Mouse (Mus musculus): Measurements from ENCODE around the gene Abcc8. TPM values are rescaled to one million over a fixed set of nuclear protein-coding genes. Genes with fewer than 3 reads are reported as not detected.

Gene Abcc8
- polyA plus RNA-seq, 1 experiment from 2014 or later = 12.4 TPM

GRCm38 (mm10) chr7:46154498-46155488, 25.0 kb downstream of the Abcc8 start:
- no peaks in the 10 kb centered on the region for H3K36me3 ChIP-seq
- peaks cover 15% of the 10 kb centered on the region for H3K4me1 ChIP-seq
- 18% methylated on average over 18 of the region's 18 CpGs for WGBS
- no peaks in the 10 kb centered on the region for H3K27me3 ChIP-seq (replicated peaks)
- no peak overlapping the region for H3K4me3 ChIP-seq (replicated peaks)
- peak; percentile 58; the same call in 1 of the 2 replicates for ATAC-seq (ENCODE audit: low FRiP score)
- no peaks in the 10 kb centered on the region for H3K9me3 ChIP-seq (replicated peaks)
- no peak overlapping the region for H3K9ac ChIP-seq (replicated peaks)
- no peak overlapping the region; the same call in 1 of the 2 replicates for H3K4me2 ChIP-seq
- H3K27ac ChIP-seq (replicated peaks) = peak overlapping the region; percentile 38; the same call in 1 of the 2 replicates

DNA sequence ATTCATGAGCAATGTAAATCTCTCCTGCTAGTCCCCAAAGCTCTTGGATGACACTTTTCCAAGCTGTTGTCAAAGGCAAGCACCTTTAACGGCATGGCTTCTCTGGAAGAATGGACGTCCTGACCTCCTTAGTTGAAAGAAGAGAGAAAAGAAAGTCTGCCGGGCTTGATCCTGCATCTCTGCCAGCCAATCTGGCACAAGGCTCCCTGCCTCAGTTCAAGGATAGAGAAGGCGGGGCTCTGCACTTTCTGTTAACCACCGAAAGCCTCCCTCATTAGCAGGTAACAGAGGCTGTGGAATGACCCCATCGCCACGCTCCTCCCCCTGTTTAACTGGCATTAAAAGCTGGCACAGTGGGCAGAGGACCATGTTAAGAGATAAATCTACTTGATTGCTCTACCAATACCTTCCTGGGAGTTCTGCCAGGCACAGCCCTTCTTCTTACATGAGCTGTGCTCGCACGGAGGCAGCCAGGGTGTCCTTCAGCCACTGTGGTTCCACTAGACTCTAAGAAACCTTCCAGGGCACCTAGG, 26.9 kb downstream of the Abcc8 start:
- 37% methylated on average over 9 of the region's 9 CpGs for WGBS
- H3K4me2 ChIP-seq = no peak overlapping the region
- H3K36me3 ChIP-seq = no peaks in the 10 kb centered on the region
- no peak; the same call in 1 of the 2 replicates for ATAC-seq (ENCODE audit: low FRiP score)
- H3K9ac ChIP-seq (replicated peaks) = no peak overlapping the region
- no peaks in the 10 kb centered on the region for H3K27me3 ChIP-seq (replicated peaks)
- H3K27ac ChIP-seq (replicated peaks) = no peak overlapping the region
- peaks cover 15% of the 10 kb centered on the region for H3K4me1 ChIP-seq
- no peaks in the 10 kb centered on the region for H3K9me3 ChIP-seq (replicated peaks)
- H3K4me3 ChIP-seq (replicated peaks) = no peak overlapping the region

DNA sequence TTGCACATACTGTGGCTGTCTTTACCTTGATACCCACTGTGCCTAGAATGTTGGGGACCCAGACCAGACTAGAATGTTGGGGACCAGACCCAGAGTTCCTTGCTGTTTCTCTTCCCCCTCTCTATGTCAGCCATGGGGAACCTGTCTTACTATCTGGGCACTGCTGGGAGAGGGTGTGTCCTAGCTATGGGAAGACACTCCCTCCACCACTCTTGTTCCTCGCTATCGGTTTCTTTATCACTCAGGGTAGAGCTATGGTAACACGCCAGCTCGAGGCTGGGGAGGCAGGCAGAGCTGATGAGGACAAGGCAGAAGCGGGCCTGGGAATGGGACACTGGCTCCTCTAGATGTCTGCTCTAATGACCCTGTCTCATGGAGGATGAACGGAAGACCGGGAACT, 32.4 kb downstream of the Abcc8 start:
- ATAC-seq (ENCODE audit: low FRiP score) = no peak
- Histone ChIP-seq H3K27ac (replicated peaks) (no peak overlapping the region), H3K27me3 (replicated peaks) (no peaks in the 10 kb centered on the region), H3K4me3 (replicated peaks) (no peak overlapping the region), H3K4me1 (peaks cover 8% of the 10 kb centered on the region), H3K4me2 (no peak overlapping the region), H3K36me3 (no peaks in the 10 kb centered on the region), H3K9me3 (replicated peaks) (no peaks in the 10 kb centered on the region), H3K9ac (replicated peaks) (no peak overlapping the region)
- WGBS = 94% methylated on average over 7 of the region's 7 CpGs

DNA sequence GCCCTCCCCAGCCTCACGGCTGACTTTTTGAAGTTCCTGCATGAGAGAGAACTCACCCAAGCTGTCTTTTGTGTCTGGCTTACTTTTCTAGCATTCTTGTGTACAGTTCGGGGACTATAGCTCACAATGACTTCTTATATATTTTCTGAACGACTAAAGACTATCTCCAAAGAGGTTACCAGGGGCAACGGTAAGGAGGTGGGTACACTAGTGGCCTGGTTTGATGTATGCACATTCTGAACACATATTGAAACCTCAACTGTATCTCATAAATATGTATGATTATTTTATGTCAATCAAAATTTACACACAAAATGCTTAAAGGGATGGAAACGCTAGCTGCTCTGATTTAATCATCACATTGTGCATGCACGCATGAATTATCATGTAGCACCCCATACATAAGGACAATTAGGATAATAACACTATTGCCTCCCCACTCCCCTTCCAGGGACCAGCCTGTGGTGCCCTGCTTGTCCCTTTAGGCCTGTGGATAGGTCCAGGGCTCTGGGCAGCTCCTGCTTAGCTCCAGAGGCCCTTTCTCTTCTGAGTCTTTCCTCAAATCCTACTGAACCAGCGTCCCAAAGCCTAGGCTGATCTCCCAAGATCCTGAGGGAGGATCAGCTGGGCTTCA, 33.0 kb downstream of the Abcc8 start:
- no peak overlapping the region for H3K9ac ChIP-seq (replicated peaks)
- no peak overlapping the region for H3K27ac ChIP-seq (replicated peaks)
- peaks cover 8% of the 10 kb centered on the region for H3K4me1 ChIP-seq
- no peak overlapping the region for H3K4me3 ChIP-seq (replicated peaks)
- no peak overlapping the region for H3K4me2 ChIP-seq
- no peaks in the 10 kb centered on the region for H3K27me3 ChIP-seq (replicated peaks)
- no peaks in the 10 kb centered on the region for H3K9me3 ChIP-seq (replicated peaks)
- 68% methylated on average over 7 of the region's 7 CpGs for WGBS
- no peaks in the 10 kb centered on the region for H3K36me3 ChIP-seq
- no peak for ATAC-seq (ENCODE audit: low FRiP score)

DNA sequence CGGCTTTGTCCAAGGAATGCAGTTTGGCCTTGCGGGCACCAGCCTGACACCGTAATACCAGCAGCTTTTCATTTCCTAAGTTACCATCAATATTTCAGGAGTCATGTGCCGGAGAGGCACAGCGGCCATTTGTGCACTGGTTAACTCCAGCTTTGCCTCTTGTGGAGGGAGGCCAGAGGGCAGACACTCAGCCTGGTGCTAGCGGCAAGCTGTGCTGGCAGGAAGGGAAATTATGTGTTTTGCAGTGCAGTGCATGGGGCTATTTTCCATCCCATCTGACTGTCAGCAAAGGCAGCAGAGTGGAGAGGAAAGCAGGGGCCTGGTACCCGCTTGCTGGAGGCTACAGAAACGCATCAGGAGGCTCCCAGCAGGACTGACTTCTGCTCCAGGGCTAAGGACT, 35.8 kb downstream of the Abcc8 start:
- 52% methylated on average over 8 of the region's 8 CpGs for WGBS
- Histone ChIP-seq H3K4me3 (replicated peaks) (no peak overlapping the region), H3K36me3 (no peaks in the 10 kb centered on the region), H3K4me2 (no peak overlapping the region), H3K27ac (replicated peaks) (peak overlapping the region; percentile 41), H3K27me3 (replicated peaks) (peaks cover 5% of the 10 kb centered on the region; the same call in 1 of the 2 replicates), H3K9ac (replicated peaks) (no peak overlapping the region), H3K4me1 (peaks cover 8% of the 10 kb centered on the region), H3K9me3 (replicated peaks) (no peaks in the 10 kb centered on the region)
- 0 out of 2 replicates have a peak, but pooled peaks have one; percentile 39 for ATAC-seq (ENCODE audit: low FRiP score)

DNA sequence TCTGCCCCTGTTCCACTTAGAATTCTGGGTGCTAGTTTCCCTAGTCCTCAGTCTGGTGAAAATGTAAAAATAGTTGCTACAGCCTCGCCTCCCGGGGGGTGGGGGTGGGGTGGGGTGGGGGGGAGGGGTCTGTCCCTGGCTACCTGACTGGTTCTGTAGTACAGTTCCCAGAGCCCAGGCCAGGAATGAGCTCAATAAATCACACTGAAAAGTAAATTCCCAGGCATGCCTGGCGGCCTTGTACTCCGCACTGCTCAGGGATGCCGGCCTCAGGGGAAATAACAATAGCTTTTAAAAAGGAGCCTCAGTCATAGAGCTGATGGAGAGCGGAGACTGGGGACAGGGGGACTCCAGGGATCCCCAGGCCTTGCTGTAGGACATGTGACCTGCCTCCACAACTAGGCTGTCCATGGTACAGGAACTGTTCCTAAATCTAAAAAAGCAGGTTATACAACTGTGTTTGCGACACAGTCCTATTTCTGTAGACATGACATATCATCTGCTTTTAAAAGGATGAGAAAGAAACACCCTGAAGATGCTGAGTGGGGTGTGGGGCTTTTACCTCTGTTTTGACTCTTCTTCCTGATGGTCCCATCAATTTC, 41.4 kb downstream of the Abcc8 start:
- 21% methylated on average over 7 of the region's 7 CpGs for WGBS
- ATAC-seq (ENCODE audit: low FRiP score) = no peak
- Histone ChIP-seq H3K4me1 (peaks cover 16% of the 10 kb centered on the region), H3K36me3 (no peaks in the 10 kb centered on the region), H3K27ac (replicated peaks) (no peak overlapping the region), H3K9ac (replicated peaks) (no peak overlapping the region), H3K9me3 (replicated peaks) (no peaks in the 10 kb centered on the region), H3K27me3 (replicated peaks) (peaks cover 7% of the 10 kb centered on the region; the same call in 1 of the 2 replicates), H3K4me3 (replicated peaks) (no peak overlapping the region), H3K4me2 (no peak overlapping the region)

- WGBS = 35% methylated on average over 7 of the region's 7 CpGs
- Histone ChIP-seq H3K36me3 (no peaks in the 10 kb centered on the region), H3K9ac (replicated peaks) (no peak overlapping the region), H3K9me3 (replicated peaks) (no peaks in the 10 kb centered on the region), H3K27ac (replicated peaks) (no peak overlapping the region), H3K4me2 (no peak overlapping the region), H3K4me3 (replicated peaks) (no peak overlapping the region), H3K27me3 (replicated peaks) (peaks cover 9% of the 10 kb centered on the region; the same call in 1 of the 2 replicates), H3K4me1 (peaks cover 33% of the 10 kb centered on the region)
- ATAC-seq (ENCODE audit: low FRiP score) = no peak
These were observed 46.0 kb downstream of the Abcc8 start for GRCm38 (mm10) chr7:46133858-46134257.

GRCm38 (mm10) chr7:46132229-46132628, 47.6 kb downstream of the Abcc8 start:
- no peak for ATAC-seq (ENCODE audit: low FRiP score)
- no peak overlapping the region for H3K4me3 ChIP-seq (replicated peaks)
- H3K4me1 ChIP-seq = peaks cover 36% of the 10 kb centered on the region
- no peak overlapping the region for H3K9ac ChIP-seq (replicated peaks)
- H3K27ac ChIP-seq (replicated peaks) = peak overlapping the region; percentile 38; the same call in 1 of the 2 replicates
- H3K9me3 ChIP-seq (replicated peaks) = no peaks in the 10 kb centered on the region
- peaks cover 9% of the 10 kb centered on the region; the same call in 1 of the 2 replicates for H3K27me3 ChIP-seq (replicated peaks)
- WGBS = 90% methylated on average over 12 of the region's 12 CpGs
- H3K4me2 ChIP-seq = no peak overlapping the region
- no peaks in the 10 kb centered on the region for H3K36me3 ChIP-seq

DNA sequence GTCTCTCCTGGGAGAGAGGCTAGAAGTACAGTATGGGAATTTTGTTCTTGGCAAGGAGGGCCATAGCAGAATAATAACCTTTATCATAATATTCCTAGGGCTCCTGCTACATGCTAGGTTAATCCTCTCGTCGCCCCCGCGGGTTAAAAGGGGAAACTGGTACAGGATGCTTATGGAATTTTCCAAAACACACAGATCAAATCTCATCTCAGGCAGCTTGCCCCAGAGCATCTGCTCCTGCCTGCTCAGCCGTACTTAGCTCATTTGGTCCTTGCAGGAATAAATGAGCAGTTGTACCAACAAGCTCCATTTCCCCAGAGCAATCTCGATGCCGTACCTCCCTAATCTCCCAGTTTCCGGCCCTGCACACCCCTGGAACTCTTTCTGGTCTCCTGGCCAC, 48.0 kb downstream of the Abcc8 start:
- H3K36me3 ChIP-seq = no peaks in the 10 kb centered on the region
- 64% methylated on average over 8 of the region's 8 CpGs for WGBS

DNA sequence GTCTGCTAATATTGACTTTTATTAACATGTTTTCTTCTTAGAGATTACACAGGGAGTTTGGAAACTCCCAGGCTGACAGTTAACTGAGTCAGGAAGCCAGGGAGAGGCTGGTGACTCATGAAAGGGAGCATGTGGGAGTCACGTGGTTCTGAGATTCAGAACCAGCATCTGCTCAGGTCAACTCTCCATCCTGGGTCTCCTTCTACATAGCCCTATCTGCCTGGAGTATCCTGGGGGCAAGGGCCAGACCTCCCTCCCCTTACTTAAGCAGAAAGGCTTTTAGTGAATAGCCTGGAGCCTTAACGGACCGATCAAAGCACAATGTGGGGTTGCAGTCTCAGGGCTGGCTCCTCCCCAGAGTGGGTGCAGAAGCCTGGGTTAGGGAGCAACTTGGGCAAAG, 48.6 kb downstream of the Abcc8 start:
- peaks cover 36% of the 10 kb centered on the region for H3K4me1 ChIP-seq
- 14% methylated on average over 3 of the region's 3 CpGs for WGBS

More for the DNA sequence above, 48.0 kb downstream of the Abcc8 start:
- no peaks in the 10 kb centered on the region for H3K9me3 ChIP-seq (replicated peaks)
- ATAC-seq (ENCODE audit: low FRiP score) = no peak
- H3K4me1 ChIP-seq = peaks cover 36% of the 10 kb centered on the region
- H3K27me3 ChIP-seq (replicated peaks) = peaks cover 9% of the 10 kb centered on the region; the same call in 1 of the 2 replicates
- no peak overlapping the region for H3K9ac ChIP-seq (replicated peaks)
- peak overlapping the region; percentile 38; the same call in 1 of the 2 replicates for H3K27ac ChIP-seq (replicated peaks)
- H3K4me3 ChIP-seq (replicated peaks) = no peak overlapping the region
- H3K4me2 ChIP-seq = no peak overlapping the region

DNA sequence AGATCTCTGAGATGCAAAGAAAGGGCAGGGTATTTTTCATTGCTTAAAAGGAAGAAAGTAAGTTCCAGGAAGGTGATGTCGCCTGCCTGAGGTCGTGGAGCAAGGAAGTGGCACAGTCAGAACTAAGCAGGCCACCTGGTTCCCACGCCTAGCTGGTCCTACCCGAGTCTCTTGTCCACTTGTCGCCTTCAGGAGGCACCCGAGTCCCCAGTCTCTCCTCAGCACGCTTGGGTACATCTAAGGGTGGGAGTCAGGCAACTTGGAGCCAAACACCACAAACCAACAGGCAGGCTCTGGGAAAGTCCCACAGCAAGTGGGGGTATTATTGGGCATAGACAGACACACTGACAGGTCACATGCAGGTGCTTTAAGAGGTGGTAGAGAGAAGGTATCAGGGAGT, 49.1 kb downstream of the Abcc8 start:
- Histone ChIP-seq H3K4me1 (peaks cover 36% of the 10 kb centered on the region), H3K9me3 (replicated peaks) (no peaks in the 10 kb centered on the region)

More for the DNA sequence above, 48.6 kb downstream of the Abcc8 start:
- Histone ChIP-seq H3K4me3 (replicated peaks) (no peak overlapping the region), H3K9me3 (replicated peaks) (no peaks in the 10 kb centered on the region), H3K36me3 (no peaks in the 10 kb centered on the region), H3K9ac (replicated peaks) (no peak overlapping the region), H3K27ac (replicated peaks) (no peak overlapping the region), H3K4me2 (no peak overlapping the region), H3K27me3 (replicated peaks) (peaks cover 12% of the 10 kb centered on the region; the same call in 1 of the 2 replicates)
- no peak for ATAC-seq (ENCODE audit: low FRiP score)

More for the DNA sequence above, 49.1 kb downstream of the Abcc8 start:
- H3K36me3 ChIP-seq = no peaks in the 10 kb centered on the region
- no peak for ATAC-seq (ENCODE audit: low FRiP score)
- no peak overlapping the region for H3K9ac ChIP-seq (replicated peaks)
- H3K4me2 ChIP-seq = no peak overlapping the region
- WGBS = 71% methylated on average over 7 of the region's 7 CpGs
- H3K4me3 ChIP-seq (replicated peaks) = no peak overlapping the region
- no peak overlapping the region for H3K27ac ChIP-seq (replicated peaks)
- peaks cover 9% of the 10 kb centered on the region; the same call in 1 of the 2 replicates for H3K27me3 ChIP-seq (replicated peaks)

All from neural tube, embryonic 15.5 days (tissue).